Mouse (Mus musculus): Measurements from ENCODE around the gene Olfr142. TPM values are rescaled to one million over a fixed set of nuclear protein-coding genes. Genes with fewer than 3 reads are reported as not detected.

The Olfr142 gene
- total RNA-seq (2023), result not detected in 4 replicates

DNA sequence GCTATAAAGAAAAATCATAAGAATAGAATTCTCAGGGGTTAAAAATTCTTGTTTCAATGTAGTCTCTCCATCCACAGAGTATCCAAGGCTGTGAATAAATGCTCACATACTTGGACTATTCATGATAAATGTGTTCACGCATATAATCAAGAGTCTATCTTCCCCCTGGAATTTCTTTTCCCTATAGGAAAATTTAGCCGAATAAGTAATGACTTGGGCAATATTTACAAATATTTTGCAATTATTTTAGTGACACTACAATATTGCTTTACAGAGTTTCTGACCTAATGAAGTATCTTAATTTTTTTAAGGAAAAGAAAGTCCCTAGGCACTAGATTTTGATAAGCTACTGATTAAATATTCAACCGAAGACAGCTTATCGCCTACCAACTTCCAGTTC lies at the start of gene Olfr142:
TSS of gene Olfr142 (minus strand) at position 101 of the 400 bp plus-strand sequence.

DNA sequence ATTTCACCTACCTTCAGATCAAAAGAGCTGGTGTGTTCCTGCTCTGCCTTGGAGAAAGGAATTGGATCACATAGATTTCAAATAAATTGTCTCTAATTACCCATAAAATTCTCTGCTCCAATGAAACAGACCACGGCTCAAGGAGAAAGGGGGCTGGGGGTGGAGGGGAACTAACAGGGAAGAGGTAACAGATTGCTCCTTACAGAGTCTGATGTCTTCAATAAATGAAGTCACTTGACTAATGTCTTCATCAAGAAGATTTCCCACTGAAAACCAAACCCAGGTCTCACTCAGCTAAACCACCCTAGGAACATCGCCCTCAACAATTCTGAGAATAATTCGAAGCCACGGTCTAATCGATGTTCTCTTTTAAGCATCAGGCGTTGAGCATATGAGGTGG lies 35.3 kb upstream of the Olfr142 start, which contains the start of gene Olfr1272:
TSS of gene Olfr1272 (minus strand) at position 101 of the 400 bp plus-strand sequence.

DNA sequence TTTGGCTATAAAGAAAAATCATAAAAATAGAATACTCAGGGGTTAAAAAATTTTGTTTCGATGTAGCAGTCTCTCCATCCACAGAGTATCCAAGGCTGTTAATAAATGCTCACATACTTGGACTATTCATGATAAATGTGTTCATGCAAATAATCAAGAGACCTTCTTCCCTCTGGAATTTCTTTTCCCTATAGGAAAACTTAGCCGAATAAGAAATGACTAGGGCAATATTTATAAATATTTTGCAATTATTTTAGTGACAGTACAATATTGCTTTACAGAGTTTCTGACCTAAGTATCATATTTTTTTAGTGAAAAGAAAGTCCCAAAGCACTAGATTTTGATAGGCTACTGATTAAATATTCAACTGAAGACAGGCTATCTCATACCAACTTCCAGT lies 13.5 kb upstream of the Olfr142 start, which contains the start of gene Olfr1271:
TSS of gene Olfr1271 (minus strand) at position 101 of the 400 bp plus-strand sequence.

DNA sequence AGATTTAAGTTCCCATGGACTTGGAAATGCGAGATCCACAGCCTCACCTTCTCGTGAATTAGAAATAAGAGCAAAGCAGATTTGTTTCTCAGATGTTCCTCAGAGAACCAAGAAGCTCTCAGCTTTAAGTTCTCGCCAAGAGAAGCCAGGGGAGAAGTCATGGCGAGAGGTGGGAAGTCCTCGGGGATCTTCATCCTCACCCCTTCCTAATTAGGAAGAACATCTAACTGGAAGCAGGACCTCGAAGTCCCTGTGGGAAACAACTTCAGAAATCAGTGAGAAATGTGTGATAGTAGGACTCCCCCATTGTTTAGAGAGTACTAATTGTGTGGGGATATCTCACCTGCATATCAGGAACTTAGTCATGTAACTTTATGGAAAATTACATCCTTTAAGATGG lies 33.0 kb downstream of the Olfr142 start, which contains the start of gene Olfr1506:
TSS of gene Olfr1506 (minus strand) at position 101 of the 400 bp plus-strand sequence.

Other genes with a start within 250 kb of the Olfr142 start
- not detected in 4 replicates for gene Olfr1263, start 245.5 kb downstream of the Olfr142 start, total RNA-seq (2023)
- not detected in 4 replicates for gene Olfr1264, start 232.0 kb downstream of the Olfr142 start, total RNA-seq (2023)
- 0.09 TPM in 1 of 4 replicates, not detected in the others for gene Olfr1265, start 222.3 kb downstream of the Olfr142 start, total RNA-seq (2023)
- gene Olfr140, start 194.0 kb downstream of the Olfr142 start, total RNA-seq (2023), result not detected in 4 replicates
- not detected in 4 replicates for gene Olfr1269, start 136.2 kb downstream of the Olfr142 start, total RNA-seq (2023)
- gene Olfr32, start 115.3 kb downstream of the Olfr142 start, total RNA-seq (2023), result not detected in 4 replicates
- gene Olfr1270, start 104.5 kb downstream of the Olfr142 start, total RNA-seq (2023), result not detected in 4 replicates
- 0.24 to 0.72 TPM (median 0.38 TPM) in 4 replicates for gene Olfr1506, start 33.1 kb downstream of the Olfr142 start, total RNA-seq (2023)
- not detected in 4 replicates for gene Olfr1271, start 13.4 kb upstream of the Olfr142 start, total RNA-seq (2023)
- not detected in 4 replicates for gene Olfr1272, start 35.2 kb upstream of the Olfr142 start, total RNA-seq (2023)
- gene Gm13769, start 64.6 kb upstream of the Olfr142 start, total RNA-seq (2023), result not detected in 4 replicates
- gene Olfr1274-ps, start 141.1 kb upstream of the Olfr142 start, total RNA-seq (2023), result not detected in 4 replicates

Measured in B cell, adult 62 days (primary cell).